Mouse (Mus musculus): ENCODE measurements around the gene Fam171a2. TPM values are rescaled to one million over a fixed set of nuclear protein-coding genes. Genes with fewer than 3 reads are reported as not detected.
"Not testable (repeated sequence)": the region's sequence is repeated elsewhere in the genome, so short reads cannot be mapped to it uniquely, and the experiment has no call there.

The Fam171a2 gene
- polyA plus RNA-seq, 1 experiment from 2014 or later: 8.5 TPM

- no peak for ATAC-seq
- WGBS: 74% methylated on average over 10 of the region's 10 CpGs
Observed at GRCm38 (mm10) chr11:102415034-102415802, 32.3 kb downstream of the Fam171a2 start.

DNA sequence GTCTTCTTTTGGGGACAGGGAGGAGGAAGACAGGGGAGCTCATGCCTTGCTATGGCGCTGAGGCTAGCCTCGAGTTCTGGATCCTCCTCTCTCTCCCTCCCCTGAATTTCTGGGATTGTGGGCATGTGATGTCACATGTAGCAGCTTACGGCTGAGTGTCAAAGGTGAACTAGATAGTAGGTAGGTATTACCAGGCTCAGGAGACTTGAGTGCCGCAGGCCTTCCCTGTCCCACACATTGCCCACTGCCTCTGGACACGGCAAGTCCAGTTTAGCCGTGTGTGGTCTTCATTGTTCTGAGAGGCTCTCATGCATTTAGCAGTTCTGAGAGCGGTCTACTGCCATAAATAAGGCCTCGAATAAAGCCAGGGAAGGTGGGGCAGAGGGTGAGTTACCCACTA is 34.4 kb downstream of the Fam171a2 start:
- Histone ChIP-seq H3K4me2 (no peak overlapping the region), H3K9ac (no peak overlapping the region), H3K9me3 (replicated peaks) (no peaks in the 10 kb centered on the region), H3K4me3 (no peak overlapping the region), H3K4me1 (peaks cover 2% of the 10 kb centered on the region; the same call in 1 of the 2 replicates), H3K27me3 (no peaks in the 10 kb centered on the region), H3K27ac (no peak overlapping the region), H3K36me3 (ENCODE audit: poor library complexity, severe bottlenecking) (no peaks in the 10 kb centered on the region)
- WGBS: 78% methylated on average over 8 of the region's 8 CpGs
- ATAC-seq: no peak

More at GRCm38 (mm10) chr11:102415034-102415802, 32.3 kb downstream of the Fam171a2 start:
- Histone ChIP-seq H3K4me1 (no peaks in the 10 kb centered on the region), H3K4me2 (no peak overlapping the region), H3K27ac (no peak overlapping the region), H3K9ac (no peak overlapping the region), H3K27me3 (no peaks in the 10 kb centered on the region), H3K36me3 (ENCODE audit: poor library complexity, severe bottlenecking) (no peaks in the 10 kb centered on the region), H3K4me3 (no peak overlapping the region), H3K9me3 (replicated peaks) (peaks cover 3% of the 10 kb centered on the region; the same call in 1 of the 2 replicates)

GRCm38 (mm10) chr11:102411704-102412103 is 35.8 kb downstream of the Fam171a2 start:
- no peaks in the 10 kb centered on the region for H3K27me3 ChIP-seq
- H3K4me1 ChIP-seq: peaks cover 10% of the 10 kb centered on the region
- H3K9me3 ChIP-seq (replicated peaks): no peaks in the 10 kb centered on the region
- no peak overlapping the region for H3K27ac ChIP-seq
- ATAC-seq: no peak
- no peak overlapping the region for H3K4me3 ChIP-seq
- no peaks in the 10 kb centered on the region for H3K36me3 ChIP-seq (ENCODE audit: poor library complexity, severe bottlenecking)
- no peak overlapping the region for H3K9ac ChIP-seq
- WGBS: 5% methylated on average over 11 of the region's 11 CpGs
- no peak overlapping the region for H3K4me2 ChIP-seq

DNA sequence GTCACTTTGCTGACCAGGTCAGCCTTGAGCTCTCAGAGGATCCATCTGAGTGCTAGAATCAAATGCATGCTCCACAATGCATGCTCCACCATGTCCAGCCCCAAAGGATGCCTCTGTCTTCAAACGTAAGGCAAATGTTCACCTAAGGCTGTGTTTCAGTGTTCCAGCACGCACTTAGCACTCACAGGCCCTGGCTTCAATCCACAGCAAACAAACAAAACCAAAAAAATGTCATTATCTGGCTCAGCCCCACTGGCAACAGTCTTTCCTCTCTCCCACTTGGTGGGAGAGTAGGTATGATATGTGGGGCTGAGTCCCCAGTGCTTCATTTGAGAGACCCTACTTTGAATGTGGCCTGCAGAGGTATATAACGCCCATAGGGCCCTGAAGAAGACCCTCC is 36.4 kb downstream of the Fam171a2 start:
- no peak overlapping the region for H3K4me2 ChIP-seq
- no peaks in the 10 kb centered on the region for H3K9me3 ChIP-seq (replicated peaks)
- H3K4me1 ChIP-seq: peaks cover 16% of the 10 kb centered on the region
- 78% methylated on average over 3 of the region's 3 CpGs for WGBS
- no peak overlapping the region for H3K4me3 ChIP-seq
- H3K36me3 ChIP-seq (ENCODE audit: poor library complexity, severe bottlenecking): no peaks in the 10 kb centered on the region
- no peak overlapping the region for H3K9ac ChIP-seq
- H3K27me3 ChIP-seq: no peaks in the 10 kb centered on the region
- no peak overlapping the region for H3K27ac ChIP-seq
- no peak for ATAC-seq

DNA sequence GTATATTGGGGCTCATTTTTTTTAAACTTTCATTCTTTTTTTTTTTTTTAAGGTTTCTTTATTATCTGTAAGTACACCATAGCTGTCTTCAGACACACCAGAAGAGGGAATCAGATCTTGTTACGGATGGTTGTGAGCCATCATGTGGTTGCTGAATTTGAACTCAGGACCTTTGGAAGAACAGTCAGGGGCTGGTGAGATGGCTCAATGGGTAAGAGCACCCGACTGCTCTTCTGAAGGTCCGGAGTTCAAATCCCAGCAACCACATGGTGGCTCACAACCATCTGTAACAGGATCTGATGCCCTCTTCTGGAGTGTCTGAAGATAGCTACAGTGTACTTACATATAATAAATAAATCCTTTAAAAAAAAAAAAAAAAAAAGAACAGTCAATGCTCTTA is 37.1 kb downstream of the Fam171a2 start:
- H3K4me3 ChIP-seq; ATAC-seq; H3K4me2 ChIP-seq; H3K27ac ChIP-seq; H3K36me3 ChIP-seq (ENCODE audit: poor library complexity, severe bottlenecking); H3K9ac ChIP-seq; H3K27me3 ChIP-seq; H3K9me3 ChIP-seq (replicated peaks): not testable (repeated sequence)
- WGBS: 88% methylated on average over 3 of the region's 3 CpGs
- H3K4me1 ChIP-seq: peaks cover 23% of the 10 kb centered on the region

GRCm38 (mm10) chr11:102409795-102410330 is 37.6 kb downstream of the Fam171a2 start:
- peaks cover 2% of the 10 kb centered on the region; the same call in 1 of the 2 replicates for H3K36me3 ChIP-seq (ENCODE audit: poor library complexity, severe bottlenecking)
- H3K27me3 ChIP-seq: no peaks in the 10 kb centered on the region
- no peak overlapping the region for H3K27ac ChIP-seq
- no peak overlapping the region for H3K9ac ChIP-seq
- peaks cover 28% of the 10 kb centered on the region for H3K4me1 ChIP-seq
- H3K4me2 ChIP-seq: no peak overlapping the region
- WGBS: 78% methylated on average over 3 of the region's 3 CpGs
- ATAC-seq: no peak
- H3K9me3 ChIP-seq (replicated peaks): no peaks in the 10 kb centered on the region
- H3K4me3 ChIP-seq: no peak overlapping the region

DNA sequence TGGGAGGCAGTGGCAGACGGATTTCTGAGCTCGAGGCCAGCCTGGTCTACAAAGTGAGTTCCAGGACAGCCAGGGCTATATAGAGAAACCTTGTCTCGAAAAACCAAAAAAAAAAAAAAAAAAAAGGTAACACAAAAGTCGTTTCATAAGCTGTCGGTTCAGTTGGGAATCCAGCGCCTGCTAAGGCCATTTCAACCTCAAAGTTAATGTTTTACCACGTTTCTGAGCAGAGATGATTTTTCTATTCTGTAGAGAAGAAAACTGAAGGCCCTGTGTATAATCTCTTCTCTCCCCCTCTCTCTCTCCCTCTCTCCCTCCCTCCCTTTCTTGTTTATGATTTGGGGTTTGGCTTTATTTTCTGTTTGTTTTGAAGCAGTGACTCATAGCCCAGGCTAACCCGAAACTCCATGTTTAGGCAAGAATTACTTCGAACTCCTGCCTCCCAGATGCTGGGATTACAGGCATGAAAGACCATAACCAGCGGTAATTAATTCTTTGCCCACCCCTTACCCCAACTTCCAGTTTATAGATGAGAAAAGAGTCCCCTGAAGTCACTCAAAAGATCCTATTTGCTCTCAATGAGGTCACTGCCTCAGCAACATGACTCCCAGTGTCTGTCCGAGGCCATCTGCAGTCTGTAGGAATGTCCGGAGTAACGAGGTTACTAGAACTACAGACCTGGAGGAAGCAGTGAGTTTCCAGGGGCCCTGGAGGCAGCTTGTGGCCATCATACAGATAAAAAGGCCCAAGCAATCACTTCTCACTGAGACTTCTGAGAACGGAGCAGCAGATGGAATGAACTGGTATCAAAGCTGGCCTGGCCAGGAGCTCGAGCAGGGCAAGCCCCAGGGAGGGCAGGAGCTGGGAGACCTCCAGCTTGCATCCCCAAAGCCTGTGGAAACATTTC is 38.3 kb downstream of the Fam171a2 start:
- ATAC-seq: no peak
- Histone ChIP-seq H3K9me3 (replicated peaks) (no peaks in the 10 kb centered on the region), H3K4me1 (peaks cover 33% of the 10 kb centered on the region), H3K9ac (no peak overlapping the region), H3K27ac (peak overlapping the region; percentile 57), H3K36me3 (ENCODE audit: poor library complexity, severe bottlenecking) (peaks cover 9% of the 10 kb centered on the region), H3K4me2 (peak overlapping the region; percentile 80), H3K27me3 (no peaks in the 10 kb centered on the region), H3K4me3 (peak overlapping the region; percentile 77)
- WGBS: 42% methylated on average over 15 of the region's 15 CpGs

- peak; percentile 95 for ATAC-seq
- H3K36me3 ChIP-seq (ENCODE audit: poor library complexity, severe bottlenecking): peaks cover 16% of the 10 kb centered on the region
- WGBS: 0% methylated on average over 32 of the region's 32 CpGs
- H3K9me3 ChIP-seq (replicated peaks): no peaks in the 10 kb centered on the region
- peak overlapping the region; percentile 77 for H3K4me3 ChIP-seq
- peaks cover 33% of the 10 kb centered on the region for H3K4me1 ChIP-seq
- H3K27me3 ChIP-seq: no peaks in the 10 kb centered on the region
- peak overlapping the region; percentile 80 for H3K4me2 ChIP-seq
- H3K27ac ChIP-seq: peak overlapping the region; percentile 79
- peak overlapping the region; percentile 83; the same call in 1 of the 2 replicates for H3K9ac ChIP-seq
Observed at GRCm38 (mm10) chr11:102408344-102408876, 39.1 kb downstream of the Fam171a2 start.

- ATAC-seq: no peak
- 1% methylated on average over 19 of the region's 19 CpGs for WGBS
- H3K4me2 ChIP-seq: peak within 1 kb of the TSS; percentile 80
Observed at GRCm38 (mm10) chr11:102407834-102408215, 39.7 kb downstream of the Fam171a2 start, which contains the start of gene Slc25a39. TSS of gene Slc25a39 (minus strand) at chr11:102407946.

DNA sequence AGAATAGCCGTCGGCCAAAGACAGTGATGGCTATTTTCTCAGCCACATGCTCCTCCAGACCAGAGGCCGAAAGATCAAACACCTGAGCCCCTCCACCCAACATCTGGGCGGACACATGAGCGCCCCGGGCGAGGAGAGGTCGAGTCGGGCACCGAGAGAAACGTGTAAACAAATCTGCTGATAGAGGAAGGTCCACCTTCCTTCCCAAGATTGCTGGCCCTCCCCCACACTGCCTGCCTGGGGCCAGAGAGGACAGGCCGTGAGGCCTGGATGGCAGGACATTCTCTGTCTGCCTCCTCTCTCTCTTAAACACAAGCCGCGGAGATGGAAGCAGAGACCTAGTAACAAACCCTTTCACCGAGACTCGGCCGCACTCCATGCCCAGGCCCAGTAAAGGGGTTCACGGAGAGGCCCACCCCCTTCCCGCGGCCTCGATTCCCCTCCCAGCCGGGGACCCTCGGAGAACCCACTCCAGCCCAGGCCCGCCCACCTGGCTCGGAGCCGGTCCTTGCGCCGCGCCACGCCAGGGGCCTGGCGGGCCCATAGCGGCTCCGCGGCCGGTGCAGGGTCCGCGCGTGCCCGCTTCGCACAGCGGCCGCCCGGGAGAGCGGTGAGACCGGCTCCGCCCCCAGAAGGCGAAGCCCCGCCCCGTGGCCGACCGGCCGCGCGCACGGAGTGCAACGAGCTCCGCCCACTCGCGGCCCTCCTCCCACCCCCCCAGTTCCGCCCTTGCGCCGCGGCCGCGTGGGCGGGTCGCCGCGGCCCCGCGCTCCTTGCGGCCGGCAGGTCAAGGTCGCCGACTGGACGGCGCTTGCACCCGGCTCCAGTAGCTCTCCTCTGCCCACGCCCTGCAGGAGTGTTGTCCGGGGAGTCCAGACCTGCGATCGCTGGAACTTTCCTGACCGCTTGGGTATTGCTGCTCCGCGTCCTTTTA is 40.3 kb downstream of the Fam171a2 start:
- peak; percentile 64 for ATAC-seq
- H3K4me1 ChIP-seq: peaks cover 33% of the 10 kb centered on the region
- no peaks in the 10 kb centered on the region for H3K27me3 ChIP-seq
- peak overlapping the region; percentile 77 for H3K4me3 ChIP-seq
- H3K9me3 ChIP-seq (replicated peaks): no peaks in the 10 kb centered on the region
- peak overlapping the region; percentile 83 for H3K9ac ChIP-seq
- H3K36me3 ChIP-seq (ENCODE audit: poor library complexity, severe bottlenecking): peaks cover 29% of the 10 kb centered on the region
- under 1% methylated on average over 85 of the region's 85 CpGs for WGBS
- H3K27ac ChIP-seq: peak overlapping the region; percentile 79
- peak overlapping the region; percentile 80 for H3K4me2 ChIP-seq

More at GRCm38 (mm10) chr11:102407834-102408215, 39.7 kb downstream of the Fam171a2 start, which contains the start of gene Slc25a39:
- Histone ChIP-seq H3K4me1 (peaks cover 33% of the 10 kb centered on the region), H3K27ac (peak within 1 kb of the TSS; percentile 79), H3K36me3 (ENCODE audit: poor library complexity, severe bottlenecking) (peaks cover 22% of the 10 kb centered on the region), H3K4me3 (peak within 1 kb of the TSS; percentile 77), H3K9ac (peak within 1 kb of the TSS; percentile 83), H3K9me3 (replicated peaks) (no peaks in the 10 kb centered on the region), H3K27me3 (no peaks in the 10 kb centered on the region)

GRCm38 (mm10) chr11:102406401-102406800 is 41.1 kb downstream of the Fam171a2 start:
- H3K9ac ChIP-seq: peak overlapping the region; percentile 83
- H3K4me3 ChIP-seq: peak overlapping the region; percentile 77
- no peaks in the 10 kb centered on the region for H3K27me3 ChIP-seq
- ATAC-seq: no peak
- H3K9me3 ChIP-seq (replicated peaks): no peaks in the 10 kb centered on the region
- peaks cover 33% of the 10 kb centered on the region for H3K4me1 ChIP-seq
- WGBS: 8% methylated on average over 3 of the region's 3 CpGs
- 0 out of 2 replicates have a peak overlapping the region, but pooled peaks have one; percentile 79 for H3K27ac ChIP-seq
- H3K4me2 ChIP-seq: peak overlapping the region; percentile 80
- peaks cover 36% of the 10 kb centered on the region for H3K36me3 ChIP-seq (ENCODE audit: poor library complexity, severe bottlenecking)
